Mouse (Mus musculus): Measurements from ENCODE around the gene A530032D15Rik. TPM values are rescaled to one million over a fixed set of nuclear protein-coding genes. Genes with fewer than 3 reads are reported as not detected.
"Not testable (repeated sequence)": the region's sequence is repeated elsewhere in the genome, so short reads cannot be mapped to it uniquely, and the experiment has no call there.

A530032D15Rik gene
- polyA plus RNA-seq, 1 experiment from 2014 or later: not detected

DNA sequence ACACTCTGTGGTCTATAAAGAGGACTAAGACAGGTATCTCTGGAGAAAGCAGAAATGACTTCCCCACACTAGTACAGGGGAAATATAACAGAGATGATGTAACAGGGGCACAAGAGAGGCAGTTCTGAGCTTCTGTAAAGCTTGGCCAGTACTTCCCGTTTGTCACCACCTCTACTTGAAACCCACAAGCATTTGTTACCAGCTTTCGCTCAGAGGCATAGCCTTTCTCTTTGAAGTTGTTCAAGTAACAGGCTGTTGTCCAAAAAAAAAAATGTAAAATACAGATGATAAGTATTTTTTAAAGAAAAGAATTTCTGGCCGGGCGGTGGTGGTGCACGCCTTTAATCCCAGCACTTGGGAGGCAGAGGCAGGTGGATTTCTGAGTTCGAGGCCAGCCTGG lies 76.0 kb downstream of the A530032D15Rik start:
- ATAC-seq (ENCODE audit: insufficient number of reproducible peaks, insufficient read depth, low FRiP score, low TSS enrichment); H3K36me3 ChIP-seq; H3K27ac ChIP-seq; H3K9ac ChIP-seq; H3K4me2 ChIP-seq (replicated peaks); H3K9me3 ChIP-seq; H3K4me3 ChIP-seq; H3K4me1 ChIP-seq; H3K27me3 ChIP-seq: not testable (repeated sequence)
- WGBS: 96% methylated on average over 5 of the region's 6 CpGs

Other genes starting within 250 kb of the A530032D15Rik start
- gene Slc16a14, start 174.7 kb downstream of the A530032D15Rik start, polyA plus RNA-seq (2016; fragmentation: Nextera tagmentation; extraction: Ambion mirVana): 0.75 and 1.9 TPM in 2 replicates
- not detected in 2 replicates for gene Gm10553, start 9.7 kb downstream of the A530032D15Rik start, polyA plus RNA-seq (2016; fragmentation: Nextera tagmentation; extraction: Ambion mirVana)
- not detected in 2 replicates for gene C130026I21Rik, start 160.7 kb upstream of the A530032D15Rik start, polyA plus RNA-seq (2016; fragmentation: Nextera tagmentation; extraction: Ambion mirVana)